Mouse (Mus musculus): Measurements from ENCODE around the gene Ifne. TPM values are rescaled to one million over a fixed set of nuclear protein-coding genes. Genes with fewer than 3 reads are reported as not detected.
"Not testable (repeated sequence)": the region's sequence is repeated elsewhere in the genome, so short reads cannot be mapped to it uniquely, and the experiment has no call there.

Ifne gene
- total RNA-seq, 2 experiments from 2014 or later: not detected

DNA sequence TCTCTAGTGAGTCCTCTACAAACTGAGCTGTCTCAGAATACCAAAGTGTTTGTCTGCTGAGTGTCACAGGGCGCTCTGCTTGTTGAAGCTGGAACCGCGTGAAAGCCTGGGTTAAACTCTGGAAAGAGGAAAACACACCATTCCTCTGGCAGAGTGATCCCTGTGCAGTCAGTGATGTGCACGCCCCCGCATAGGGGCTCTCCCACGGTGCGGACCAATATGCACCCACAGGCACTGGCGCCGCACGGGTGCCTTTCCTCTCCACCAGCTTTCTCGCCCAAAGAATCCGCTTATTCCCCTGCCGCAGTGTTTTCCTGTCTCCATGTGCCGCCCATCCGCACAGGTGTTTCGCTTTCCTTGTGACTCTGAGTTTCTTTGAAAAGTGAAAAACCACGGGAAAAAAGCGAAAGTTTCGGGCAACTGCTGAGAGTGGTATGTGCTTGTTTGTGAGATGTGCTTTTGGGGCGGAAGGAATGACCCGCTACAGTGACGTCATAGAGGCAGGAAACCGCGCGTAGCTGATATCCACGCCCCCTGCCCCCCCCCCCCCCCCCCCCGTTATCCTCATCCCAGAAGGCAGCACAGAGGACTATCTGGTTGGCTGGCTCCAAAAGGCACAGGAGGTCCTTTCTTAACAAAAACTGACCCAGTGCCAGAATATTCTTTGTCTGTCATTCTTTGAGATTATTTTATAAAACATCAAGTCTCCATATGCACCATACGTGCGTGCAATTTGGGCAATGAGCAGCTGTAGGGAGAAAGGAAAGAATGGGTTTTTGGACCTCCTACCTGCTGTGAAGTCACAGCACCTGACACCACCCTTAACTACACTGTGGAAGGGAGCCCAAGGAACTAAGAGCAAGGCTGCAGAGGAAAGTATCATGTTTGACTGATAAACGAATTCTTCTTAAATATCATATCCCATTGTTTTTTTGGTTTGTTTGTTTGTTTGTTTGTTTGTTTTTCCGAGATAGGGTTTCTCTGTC is 11.8 kb downstream of the Ifne start:
- DNase-seq (ENCODE audit: low spot score in 2 of 2): peak in 1 of 2 experiments; percentile 18

- DNase-seq (ENCODE audit: low spot score in 2 of 2): peak; percentile 79 to 80
Observed at GRCm38 (mm10) chr4:88867366-88867925, 12.6 kb downstream of the Ifne start.

- DNase-seq (ENCODE audit: low spot score in 2 of 2): no peak
Observed at GRCm38 (mm10) chr4:88865011-88865569, 14.9 kb downstream of the Ifne start.

DNA sequence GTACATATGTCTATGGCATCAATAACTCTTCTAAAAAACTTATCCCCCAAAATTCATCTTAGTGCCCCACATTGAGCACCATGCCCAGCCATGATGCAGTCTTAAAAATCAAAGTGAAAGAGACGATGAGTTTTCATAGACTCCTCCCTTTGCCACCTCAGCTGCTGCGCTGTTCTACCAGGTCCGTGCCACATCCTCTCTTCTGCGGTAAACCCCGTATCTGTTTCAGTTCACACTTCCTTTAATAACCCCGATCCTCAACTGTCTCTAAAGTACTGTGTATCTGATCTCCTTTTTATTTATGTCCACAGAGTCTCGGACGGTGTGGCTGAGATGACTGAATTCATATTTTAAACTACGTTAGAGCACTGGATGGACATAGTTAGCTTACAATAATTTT is 15.4 kb downstream of the Ifne start:
- DNase-seq (ENCODE audit: low spot score in 2 of 2): no peak

DNA sequence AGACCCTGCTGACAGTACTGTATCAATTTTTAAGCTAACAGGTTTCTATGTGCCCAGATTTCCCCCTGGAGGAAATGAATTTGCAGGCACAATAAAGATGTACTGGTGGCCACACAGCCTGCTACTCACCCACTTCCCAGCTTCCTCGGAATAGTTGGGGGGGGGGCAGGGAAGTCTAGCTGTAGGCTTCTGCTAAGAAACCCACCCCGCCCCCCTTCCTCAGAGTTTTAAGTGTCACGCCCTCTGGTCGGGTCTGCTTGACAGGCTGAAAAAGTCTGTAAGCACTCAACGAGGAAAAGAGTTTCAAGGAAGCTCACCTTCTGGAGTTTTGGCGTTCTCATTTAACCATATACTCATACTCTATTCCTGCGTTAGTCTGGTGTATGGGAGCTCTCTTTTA is 16.7 kb downstream of the Ifne start:
- DNase-seq (ENCODE audit: low spot score in 2 of 2): no peak

DNA sequence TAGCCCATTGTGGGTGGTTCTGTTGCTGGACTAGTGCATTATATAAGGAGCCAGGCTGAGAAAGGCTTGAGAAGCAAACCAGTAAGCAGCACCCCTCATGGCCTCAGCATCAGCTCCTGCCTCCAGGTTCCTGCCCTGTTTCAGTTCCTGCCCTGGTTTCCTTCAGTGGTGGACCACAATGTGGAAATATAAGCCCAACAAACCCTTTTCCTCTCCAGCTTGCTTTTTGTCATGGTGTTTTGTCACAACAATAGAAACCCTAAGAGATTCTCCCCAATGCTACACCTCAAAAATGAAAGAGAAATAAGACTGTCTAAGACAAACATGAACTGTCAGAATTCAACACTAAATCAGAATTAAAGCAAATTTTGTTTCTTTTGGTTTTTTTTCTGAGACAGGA is 20.8 kb downstream of the Ifne start:
- DNase-seq (ENCODE audit: low spot score in 2 of 2): no peak

DNA sequence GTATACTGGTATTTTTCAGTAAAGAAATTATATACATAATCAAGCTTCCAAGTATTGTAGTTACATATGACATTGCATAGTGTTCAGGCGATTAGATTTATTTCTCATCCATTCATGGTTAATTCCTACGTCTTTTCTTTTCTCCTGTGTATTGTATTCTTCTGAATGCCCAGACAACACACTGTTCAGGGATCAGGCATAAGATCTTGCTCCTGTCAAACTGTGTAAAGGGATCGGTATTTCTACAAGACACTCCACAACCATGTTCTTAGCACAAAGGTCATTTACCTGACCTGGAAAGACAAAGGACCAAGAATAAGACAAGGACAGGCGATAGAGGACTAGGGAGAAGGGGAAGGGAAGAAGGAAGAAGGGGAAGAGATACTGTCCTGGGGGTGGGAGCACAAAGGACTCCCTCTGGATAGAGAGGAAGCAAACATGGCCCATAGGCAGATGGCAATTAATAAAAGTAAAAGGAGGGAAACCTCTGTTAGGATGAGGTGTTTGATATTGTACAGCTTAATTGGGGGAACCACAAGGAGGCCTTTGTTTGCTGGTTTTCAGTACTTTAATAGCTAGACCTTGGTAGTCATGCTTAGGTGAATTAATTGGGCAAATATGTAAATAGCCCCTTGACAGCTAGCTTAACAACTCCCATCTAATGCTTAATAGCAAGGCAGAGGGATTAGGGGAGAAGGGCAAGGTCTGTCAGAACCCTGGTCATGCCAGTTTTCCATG is 28.8 kb downstream of the Ifne start:
- DNase-seq (ENCODE audit: low spot score in 2 of 2): no peak

GRCm38 (mm10) chr4:88849698-88850097 is 30.3 kb downstream of the Ifne start, which contains the start of gene Ifna1:
Gene Ifna1 (plus strand): TSS chr4:88850087.
- no peak for DNase-seq (ENCODE audit: low spot score in 2 of 2)

GRCm38 (mm10) chr4:88845334-88845733 is 34.7 kb downstream of the Ifne start:
- no peak for DNase-seq (ENCODE audit: low spot score in 2 of 2)

DNA sequence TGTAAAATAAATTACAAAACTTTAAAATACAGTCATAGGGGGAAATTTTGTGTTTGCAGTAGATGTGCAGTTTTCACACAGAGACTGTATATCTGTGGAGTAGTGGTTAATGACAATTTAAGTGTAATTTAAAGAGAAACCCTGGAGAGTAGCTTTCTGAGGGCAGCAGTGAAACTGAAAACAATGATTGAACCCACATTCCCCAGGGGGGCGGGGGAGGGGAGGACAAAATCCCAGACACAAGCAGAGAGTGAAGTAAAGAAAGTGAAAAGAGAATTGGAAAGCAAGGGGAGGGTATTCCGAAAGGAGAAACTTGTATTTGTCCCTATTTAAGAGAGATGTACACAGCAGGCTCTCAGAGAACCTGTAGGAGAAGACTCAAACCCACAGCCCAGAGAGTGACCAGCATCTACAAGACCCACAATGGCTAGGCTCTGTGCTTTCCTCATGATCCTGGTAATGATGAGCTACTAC is 38.5 kb downstream of the Ifne start, which contains the start of gene Ifna4:
TSS of gene Ifna4 (plus strand) at position 424 of the 474 bp plus-strand sequence.
- no peak for DNase-seq (ENCODE audit: low spot score in 2 of 2)

- no peak for DNase-seq (ENCODE audit: low spot score in 2 of 2)
Observed at GRCm38 (mm10) chr4:88840058-88840457, 39.9 kb downstream of the Ifne start.

DNA sequence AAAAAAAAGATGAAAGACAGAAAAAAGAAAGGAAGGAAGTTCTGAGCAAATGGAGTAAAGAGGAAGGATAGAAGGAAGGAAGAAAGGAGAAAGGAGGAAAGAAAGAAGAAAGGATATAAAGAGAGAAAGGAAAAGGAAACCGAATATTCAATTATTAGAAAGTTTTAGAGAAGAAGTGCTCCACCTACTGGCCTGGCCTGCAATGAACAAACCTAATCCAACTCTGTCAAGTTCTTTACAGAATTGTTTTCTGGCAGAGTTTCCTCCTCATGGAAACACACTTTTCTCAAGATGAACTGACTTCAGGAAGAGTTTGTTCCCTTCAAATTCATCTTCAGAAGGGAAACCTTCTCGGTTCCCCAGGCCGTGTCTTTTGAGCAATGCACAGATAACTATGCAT is 41.2 kb downstream of the Ifne start:
- DNase-seq (ENCODE audit: low spot score in 2 of 2): no peak

DNA sequence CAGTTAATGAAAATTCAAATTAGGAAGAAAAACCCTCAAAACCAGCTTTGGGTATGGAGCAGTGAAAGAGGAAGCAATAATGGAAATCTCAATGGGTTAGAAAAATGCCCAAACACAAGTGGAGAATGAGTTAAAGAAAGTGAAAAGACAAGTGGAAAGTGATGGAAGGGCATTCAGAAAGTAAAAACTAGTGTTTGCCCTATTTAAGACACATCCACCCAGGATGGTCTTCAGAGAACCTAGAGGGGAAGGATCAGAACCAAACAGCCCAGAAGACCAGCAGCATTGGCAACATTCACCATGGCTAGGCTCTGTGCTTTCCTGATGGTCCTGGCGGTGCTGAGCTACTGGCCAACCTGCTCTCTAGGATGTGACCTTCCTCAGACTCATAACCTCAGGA is 44.8 kb downstream of the Ifne start, which contains the start of gene Ifna5:
TSS of gene Ifna5 (plus strand) at position 301 of the 400 bp plus-strand sequence.
- DNase-seq (ENCODE audit: low spot score in 2 of 2): not testable (repeated sequence)

GRCm38 (mm10) chr4:88830523-88830922 is 49.5 kb downstream of the Ifne start:
- peak; percentile 45 to 56 for DNase-seq (ENCODE audit: low spot score in 2 of 2)

Small RNA genes lying within 50 kb of the gene (microRNA-seq; reads per million reads assigned to microRNA genes)
- 1,043 to 1,121 reads per million in 2 experiments for gene Mir31

Other genes with a start within 250 kb of the Ifne start
- not detected for gene C87499, start 245.8 kb downstream of the Ifne start, total RNA-seq (2021)
- gene Ifna13, start 235.7 kb downstream of the Ifne start, total RNA-seq (2021): not detected
- gene Ifna16, start 203.3 kb downstream of the Ifne start, total RNA-seq (2021): not detected
- gene Ifna2, start 196.3 kb downstream of the Ifne start, total RNA-seq (2021): not detected
- gene Ifnab, start 188.8 kb downstream of the Ifne start, total RNA-seq (2021): not detected
- under 1 TPM; 0.49 to 0.89 TPM for gene Gm26566, start 158.4 kb downstream of the Ifne start, total RNA-seq (2021)
- gene Klhl9, start 157.7 kb downstream of the Ifne start, total RNA-seq (2021): 100 to 1,000 TPM; 100 to 103 TPM
- gene Gm13271, start 125.3 kb downstream of the Ifne start, total RNA-seq (2021): not detected
- gene Gm13283, start 120.1 kb downstream of the Ifne start, total RNA-seq (2021): not detected
- gene Gm13290, start 106.4 kb downstream of the Ifne start, total RNA-seq (2021): not detected
- not detected for gene Gm13289, start 103.3 kb downstream of the Ifne start, total RNA-seq (2021)
- gene Gm13272, start 100.4 kb downstream of the Ifne start, total RNA-seq (2021): not detected
- gene Ifnz, start 98.1 kb downstream of the Ifne start, total RNA-seq (2021): not detected
- not detected for gene Gm13276, start 94.5 kb downstream of the Ifne start, total RNA-seq (2021)
- gene Gm13277, start 91.6 kb downstream of the Ifne start, total RNA-seq (2021): not detected
- gene Gm13278, start 88.7 kb downstream of the Ifne start, total RNA-seq (2021): not detected
- gene Gm13275, start 85.7 kb downstream of the Ifne start, total RNA-seq (2021): not detected
- not detected for gene Gm13279, start 82.8 kb downstream of the Ifne start, total RNA-seq (2021)
- not detected for gene Gm13285, start 80.5 kb downstream of the Ifne start, total RNA-seq (2021)
- gene Gm13287, start 76.9 kb downstream of the Ifne start, total RNA-seq (2021): not detected
- not detected for gene Gm13288, start 74.7 kb downstream of the Ifne start, total RNA-seq (2021)
- gene Ifna7, start 64.0 kb downstream of the Ifne start, total RNA-seq (2021): not detected
- not detected for gene Ifna11, start 60.2 kb downstream of the Ifne start, total RNA-seq (2021)
- gene Ifna6, start 52.8 kb downstream of the Ifne start, total RNA-seq (2021): not detected
- gene Ifna5, start 44.7 kb downstream of the Ifne start, total RNA-seq (2021): not detected
- gene Ifna4, start 38.3 kb downstream of the Ifne start, total RNA-seq (2021): not detected
- not detected for gene Ifna1, start 30.1 kb downstream of the Ifne start, total RNA-seq (2021)

Data from left cerebral cortex, adult 18-20 months (tissue).